Mouse (Mus musculus) lung, adult 18-20 months (tissue): ENCODE measurements around the gene Vps35l.

Experiments used
- DNase-seq, 2 experiments: peaks; one replicate each; pipeline ENCODE4 v3.0.0; 2022; ENCODE audit warnings: mixed read lengths in 2 of 2

Gene Vps35l

DNA sequence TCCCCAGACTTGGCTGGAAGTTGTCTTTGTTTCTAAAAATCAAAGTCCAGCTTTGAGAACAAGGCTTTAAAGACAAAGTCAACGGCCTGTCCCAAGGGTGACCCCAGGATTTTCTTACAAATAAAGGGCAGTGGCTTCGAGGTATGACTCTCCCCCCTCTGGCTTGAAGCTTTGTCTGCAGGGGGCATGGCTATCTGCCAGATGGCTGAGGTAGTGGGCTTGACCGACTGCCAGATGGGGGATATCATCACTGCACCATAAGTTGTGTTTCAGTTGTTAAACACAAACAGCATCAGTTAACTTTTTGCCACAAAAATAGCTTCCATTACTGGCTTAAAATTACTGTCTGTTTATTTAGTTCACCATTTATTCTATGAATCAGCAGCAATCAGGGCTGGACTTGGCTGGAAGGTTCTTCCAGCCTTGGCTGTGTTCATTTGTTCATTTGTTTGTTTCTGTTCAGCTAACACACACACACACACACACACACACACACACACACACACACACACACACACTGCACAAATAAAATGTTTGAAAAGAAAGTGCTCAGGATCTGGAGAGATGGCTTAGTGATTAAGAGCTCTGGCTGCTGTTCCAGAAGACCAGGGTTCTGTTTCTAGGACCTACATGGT lies 149.1 kb downstream of the Vps35l start:
- no peak for DNase-seq
